Mouse (Mus musculus) E14TG2a.4 (cell line): ENCODE results near the gene Palm3.

Source experiments
- H3K27me3 ChIP-seq: 2 replicates; pipeline ENCODE4 v1.6.1; 2014; ENCODE audit warnings: low read length, control low read depth; ENCODE audit not compliant: insufficient read depth
- H3K36me3 ChIP-seq: 2 replicates; pipeline ENCODE4 v1.6.1; 2014; ENCODE audit warnings: low read length, control low read depth; ENCODE audit not compliant: insufficient read depth
- H3K4me1 ChIP-seq: replicated peaks from 2 replicates; pipeline ENCODE4 v1.6.1; 2014; ENCODE audit warnings: low read depth, low read length, control low read depth
- H3K4me3 ChIP-seq: replicated peaks from 2 replicates; pipeline ENCODE4 v1.5.1; 2014; ENCODE audit warnings: mild to moderate bottlenecking, low read length
- H3K9me3 ChIP-seq: 2 replicates; pipeline ENCODE4 v1.6.1; 2014; ENCODE audit warnings: low read length, control low read depth
- CTCF ChIP-seq: conservative IDR thresholded peaks from 2 replicates; pipeline ENCODE4 v1.5.1; 2014; ENCODE audit warnings: low read length
- NANOG ChIP-seq: IDR thresholded peaks from 2 replicates; pipeline ENCODE4 v1.6.1; 2014; ENCODE audit warnings: borderline replicate concordance, low read length, mixed read lengths
- POU5F1 ChIP-seq: IDR thresholded peaks from 2 replicates; pipeline ENCODE4 v1.6.1; 2014; ENCODE audit warnings: low read length, borderline replicate concordance

Gene Palm3

DNA sequence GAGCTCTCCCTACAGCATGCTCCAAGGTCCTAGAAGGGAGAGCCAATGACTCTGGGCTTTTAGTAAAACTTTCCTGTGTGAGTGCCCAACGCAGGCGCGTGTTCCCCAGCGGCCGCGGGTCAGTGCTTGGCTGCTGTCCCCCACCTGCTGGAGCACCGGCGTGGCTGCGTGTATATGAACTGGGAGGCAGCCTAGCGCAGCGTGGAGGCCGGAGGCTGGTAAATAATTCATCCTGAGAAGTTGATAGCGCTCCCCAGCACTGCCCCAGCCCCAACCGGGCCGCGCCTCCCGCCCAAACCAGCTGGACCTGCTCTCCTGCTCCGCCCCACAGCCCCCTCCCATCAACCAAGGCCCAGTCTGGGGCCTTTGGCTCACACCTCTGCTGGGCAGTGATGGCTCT, at the start of gene Palm3:
Palm3 (plus strand) TSS at position 376 of the 400 bp plus-strand sequence.
- Histone ChIP-seq H3K4me1 (peaks cover 63% of the 10 kb centered on the region), H3K27me3 (peaks cover 21% of the 10 kb centered on the region), H3K4me3 (peak within 1 kb of the TSS; percentile 63), H3K36me3 (no peaks in the 10 kb centered on the region), H3K9me3 (peaks cover under 1% of the 10 kb centered on the region; the same call in 1 of the 2 replicates)
- TF ChIP-seq POU5F1 (no peak), CTCF (no peak), NANOG (no peak)

DNA sequence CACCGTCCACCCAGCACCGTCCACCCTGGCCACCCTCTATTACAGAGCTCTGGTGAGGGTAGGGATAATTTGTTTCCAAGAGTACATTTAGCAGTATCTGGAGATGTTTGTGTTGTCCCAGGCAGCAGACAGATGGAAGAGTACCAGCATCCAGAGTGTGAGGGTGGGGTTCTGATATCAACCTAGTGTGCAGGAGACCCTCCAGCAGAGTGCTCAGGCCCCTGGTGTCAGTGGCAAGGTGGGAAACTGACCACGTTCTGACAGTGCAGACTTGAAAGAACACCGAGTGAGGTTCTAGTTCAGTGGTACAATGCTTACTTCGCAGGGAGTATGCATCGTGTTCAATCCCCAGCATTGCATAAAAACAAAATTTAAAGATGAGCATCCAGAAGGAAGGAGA, 49.6 kb upstream of the Palm3 start:
- Histone ChIP-seq H3K27me3 (no peaks in the 10 kb centered on the region), H3K4me3 (peak overlapping the region; percentile 90), H3K9me3 (no peaks in the 10 kb centered on the region), H3K4me1 (peaks cover 30% of the 10 kb centered on the region), H3K36me3 (peaks cover 39% of the 10 kb centered on the region)
- TF ChIP-seq CTCF (no peak), NANOG (no peak), POU5F1 (no peak)

DNA sequence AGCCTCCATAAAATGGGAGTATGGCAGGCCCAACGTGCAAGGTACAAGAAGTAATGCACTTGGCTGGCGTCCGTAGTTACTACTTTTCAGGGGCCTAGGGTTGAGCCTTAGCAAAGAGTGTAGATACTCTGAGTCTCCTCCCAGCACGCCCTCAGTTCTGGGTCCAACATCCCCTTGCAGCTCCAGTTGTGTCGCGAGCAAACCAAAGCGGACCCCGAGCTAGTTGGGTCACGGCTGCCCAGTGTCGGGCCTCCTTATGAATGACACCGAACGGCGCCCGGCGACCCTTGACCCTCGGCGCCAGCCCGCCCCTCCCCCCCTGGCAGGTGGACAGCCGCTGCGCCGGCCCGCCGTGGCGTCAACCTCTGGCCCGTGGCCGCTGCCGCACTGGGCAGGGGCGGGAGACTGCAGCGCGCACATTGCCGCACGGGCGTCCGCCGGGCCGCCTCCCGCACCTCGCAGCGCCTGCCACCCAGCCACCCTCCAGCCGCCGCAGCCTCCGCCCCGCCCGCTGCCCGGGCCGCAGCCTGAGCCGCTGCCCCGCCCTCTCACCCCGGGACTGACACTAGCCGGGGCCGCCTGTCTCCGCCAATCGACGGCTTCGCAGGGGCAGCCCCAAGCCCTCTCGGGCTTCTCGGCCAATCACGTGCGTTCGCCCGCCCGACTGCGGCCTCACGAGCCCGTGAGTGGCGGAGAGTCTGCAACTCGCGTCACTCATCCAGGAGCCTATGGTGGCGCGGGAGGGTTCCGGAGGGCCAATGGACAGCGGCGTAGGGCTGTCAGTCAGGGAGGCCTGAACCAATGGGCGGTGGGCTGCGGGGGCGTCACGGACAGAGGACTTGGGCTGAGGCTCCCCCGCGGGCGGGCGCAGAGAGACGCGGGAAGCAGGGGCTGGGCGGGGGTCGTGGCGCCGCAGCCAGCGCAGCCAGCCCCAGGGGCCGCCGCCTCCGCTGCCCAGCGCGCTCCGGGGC, 48.8 kb upstream of the Palm3 start, which contains the start of gene Prkaca:
Prkaca (plus strand) TSS at position 844 of the 971 bp plus-strand sequence.
- H3K36me3 ChIP-seq = peaks cover 31% of the 10 kb centered on the region
- H3K27me3 ChIP-seq = no peaks in the 10 kb centered on the region
- peaks cover 36% of the 10 kb centered on the region for H3K4me1 ChIP-seq
- TF ChIP-seq POU5F1 (no peak), CTCF (no peak), NANOG (no peak)
- H3K4me3 ChIP-seq = peak within 1 kb of the TSS; percentile 90
- no peaks in the 10 kb centered on the region for H3K9me3 ChIP-seq

DNA sequence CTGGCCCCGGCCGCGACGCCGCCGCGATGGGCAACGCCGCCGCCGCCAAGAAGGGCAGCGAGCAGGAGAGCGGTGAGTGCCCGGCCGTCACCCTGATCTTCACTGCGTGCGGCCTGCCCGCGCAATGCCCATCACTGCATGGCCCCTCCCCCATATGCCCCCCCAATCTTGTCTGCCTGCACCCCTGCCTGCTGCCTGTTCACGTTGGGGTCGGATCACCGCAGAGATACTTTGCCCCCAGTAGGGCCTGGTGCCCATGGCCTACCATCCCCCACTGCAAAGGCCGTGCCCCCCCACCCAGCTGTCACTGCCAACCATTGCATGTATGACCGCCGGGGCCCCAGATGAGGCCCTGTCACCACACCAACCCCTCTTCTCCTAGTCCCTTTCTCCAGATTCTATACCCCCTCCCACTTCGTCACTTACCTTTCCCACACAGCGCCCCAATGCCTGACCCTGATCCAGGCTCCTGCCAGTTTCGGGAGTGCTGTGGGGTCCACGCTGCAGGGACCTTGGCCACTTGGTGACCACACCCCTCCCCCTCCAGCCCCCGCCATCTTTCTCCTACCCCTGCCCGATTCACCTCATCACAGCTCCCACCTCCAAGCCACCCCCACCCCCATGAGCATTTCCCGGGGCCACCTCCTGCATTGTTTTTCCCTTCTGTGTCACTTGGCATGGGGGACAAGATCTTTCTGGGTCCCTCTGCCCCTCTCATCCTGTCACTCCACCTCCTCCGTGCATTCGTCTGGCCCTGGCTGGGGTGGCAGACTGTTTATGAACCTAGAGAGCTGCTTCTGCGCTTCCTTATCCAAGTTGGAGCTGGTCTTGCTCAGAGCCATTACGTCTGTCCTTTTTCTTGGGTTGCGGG, 47.9 kb upstream of the Palm3 start:
- H3K4me3 ChIP-seq = peak overlapping the region; percentile 90
- H3K36me3 ChIP-seq = peaks cover 22% of the 10 kb centered on the region
- TF ChIP-seq POU5F1 (no peak), NANOG (no peak), CTCF (no peak)
- H3K27me3 ChIP-seq = no peaks in the 10 kb centered on the region
- H3K4me1 ChIP-seq = peaks cover 43% of the 10 kb centered on the region
- no peaks in the 10 kb centered on the region for H3K9me3 ChIP-seq

GRCm38 (mm10) chr8:83974521-83974920, 46.8 kb upstream of the Palm3 start:
- peaks cover 43% of the 10 kb centered on the region for H3K4me1 ChIP-seq
- TF ChIP-seq NANOG = no peak
- no peak for TF ChIP-seq POU5F1
- TF ChIP-seq CTCF = no peak
- H3K4me3 ChIP-seq = no peak overlapping the region
- peaks cover 16% of the 10 kb centered on the region for H3K36me3 ChIP-seq
- H3K27me3 ChIP-seq = no peaks in the 10 kb centered on the region
- no peaks in the 10 kb centered on the region for H3K9me3 ChIP-seq

- TF ChIP-seq POU5F1 = no peak
- peak; percentile 25; the same call in 1 of the 2 replicates for TF ChIP-seq CTCF
- no peak for TF ChIP-seq NANOG
- Histone ChIP-seq H3K4me3 (no peak overlapping the region), H3K9me3 (no peaks in the 10 kb centered on the region), H3K36me3 (peaks cover 24% of the 10 kb centered on the region), H3K27me3 (no peaks in the 10 kb centered on the region), H3K4me1 (peaks cover 42% of the 10 kb centered on the region)
Observed at GRCm38 (mm10) chr8:83976101-83976630, 45.1 kb upstream of the Palm3 start.

GRCm38 (mm10) chr8:83976779-83977350, 44.4 kb upstream of the Palm3 start:
- Histone ChIP-seq H3K27me3 (no peaks in the 10 kb centered on the region), H3K4me3 (no peak overlapping the region), H3K9me3 (no peaks in the 10 kb centered on the region), H3K4me1 (peaks cover 35% of the 10 kb centered on the region), H3K36me3 (peaks cover 28% of the 10 kb centered on the region)
- TF ChIP-seq NANOG (no peak), CTCF (peak; percentile 18; the same call in 1 of the 2 replicates), POU5F1 (no peak)

- TF ChIP-seq NANOG (no peak), POU5F1 (no peak), CTCF (no peak)
- Histone ChIP-seq H3K27me3 (no peaks in the 10 kb centered on the region), H3K4me3 (no peak overlapping the region), H3K9me3 (no peaks in the 10 kb centered on the region), H3K36me3 (peaks cover 33% of the 10 kb centered on the region), H3K4me1 (peaks cover 33% of the 10 kb centered on the region)
Observed at GRCm38 (mm10) chr8:83977646-83978045, 43.6 kb upstream of the Palm3 start.
